Mouse (Mus musculus) heart, adult 2 months (tissue): ENCODE data around the gene Trp53bp2. TPM values are rescaled to one million over a fixed set of nuclear protein-coding genes. Genes with fewer than 3 reads are reported as not detected.

Experiments
- DNase-seq, 2 experiments: peaks; one replicate each; pipeline ENCODE4 v3.0.0; 2021
- H3K27ac ChIP-seq: fragments of 200-600 bp; 2 replicates; pipeline ENCODE4 v1.8.1; 2022
- H3K27me3 ChIP-seq: fragments of 200-500 bp; 2 replicates; pipeline ENCODE4 v1.6.1; 2012; ENCODE audit warnings: mild to moderate bottlenecking, low read length, inconsistent platforms, mixed read lengths; ENCODE audit not compliant: control insufficient read depth, insufficient read depth
- H3K36me3 ChIP-seq: fragments of 200-500 bp; 2 replicates; pipeline ENCODE4 v1.6.1; 2012; ENCODE audit warnings: low read length, inconsistent platforms; ENCODE audit not compliant: control insufficient read depth, insufficient read depth
- H3K4me1 ChIP-seq: fragments of 200-500 bp; 2 replicates; pipeline ENCODE4 v1.6.1; 2011; ENCODE audit warnings: low read length; ENCODE audit not compliant: control insufficient read depth, insufficient read depth
- H3K4me3 ChIP-seq: fragments of 200-600 bp; 2 replicates; pipeline ENCODE4 v1.8.1; 2022
- H3K79me2 ChIP-seq: fragments of 200-500 bp; replicated peaks from 2 replicates; pipeline ENCODE4 v1.6.1; 2012; ENCODE audit warnings: mild to moderate bottlenecking, inconsistent platforms, low read length, moderate library complexity, mixed read lengths; ENCODE audit not compliant: control insufficient read depth, insufficient read depth
- H3K9ac ChIP-seq: fragments of 200-500 bp; 2 replicates; pipeline ENCODE4 v1.6.1; 2012; ENCODE audit warnings: low read depth, mild to moderate bottlenecking, control low read depth, inconsistent platforms, low read length, mixed read lengths
- CTCF ChIP-seq: fragments of 200-600 bp; IDR thresholded peaks from 2 replicates; pipeline ENCODE4 v1.8.1; 2022; ENCODE audit warnings: antibody characterized with exemption, mild to moderate bottlenecking, moderate library complexity
- EP300 ChIP-seq: fragments of 200-500 bp; IDR thresholded peaks from 2 replicates; pipeline ENCODE4 v1.6.1; 2011; ENCODE audit warnings: low read depth, low read length, control low read depth; ENCODE audit not compliant: insufficient read depth
- POLR2A ChIP-seq: fragments of 200-500 bp; IDR thresholded peaks from 2 replicates; pipeline ENCODE4 v1.6.1; 2011; ENCODE audit warnings: mild to moderate bottlenecking, low read depth, low read length, control low read depth; ENCODE audit not compliant: insufficient read depth
- WGBS: fragments of 180-500 bp; shearing (Covaris S2); methylation state at CpG from one replicate; pipeline ENCODE4 v1.1.7; 2018; 5-methylcytosine and 5-hydroxymethylcytosine counted together
- intact Hi-C: fragments of 180-260 bp; cut with DNase I; formaldehyde crosslinking; loops from one replicate; pipeline ENCODE4 v1.15.1; 2025
- polyA plus RNA-seq: library from polyadenylated mRNA; depleted of rRNA; stranded (reverse); fragments of >200 nt; gene quantifications from 2 replicates; pipeline ENCODE4 v1.2.3, GENCODE M21; 2012
- total RNA-seq, 2 experiments: library from RNA; stranded (reverse); gene quantifications; 2 replicates each; pipeline ENCODE4 v1.2.3; 2021

Gene Trp53bp2
- total and polyA plus RNA-seq, 3 experiments, result 8.4 to 11.4 (median 9.3) TPM

- DNase-seq, result no peak
- peaks cover 3% of the 10 kb centered on the region for H3K4me1 ChIP-seq
- H3K36me3 ChIP-seq, result peaks cover 5% of the 10 kb centered on the region; the same call in 1 of the 2 replicates
- H3K4me3 ChIP-seq, result no peak overlapping the region
- H3K27ac ChIP-seq, result no peak overlapping the region
- no peak overlapping the region for H3K9ac ChIP-seq
- 93% methylated on average over 8 of the region's 8 CpGs for WGBS
- no peaks in the 10 kb centered on the region for H3K27me3 ChIP-seq
- no peaks in the 10 kb centered on the region for H3K79me2 ChIP-seq
- intact Hi-C loops, result no loop called here
- TF ChIP-seq POLR2A (no peak), EP300 (no peak), CTCF (no peak)
Observed at GRCm38 (mm10) chr1:182459436-182459835, 50.5 kb downstream of the Trp53bp2 start.

- no peak for TF ChIP-seq CTCF
- TF ChIP-seq EP300, result no peak
- TF ChIP-seq POLR2A, result no peak
- H3K9ac ChIP-seq, result no peak overlapping the region
- H3K4me3 ChIP-seq, result no peak overlapping the region
- intact Hi-C loops, result no loop called here
- peak overlapping the region; percentile 15 for H3K27ac ChIP-seq
- H3K79me2 ChIP-seq, result no peaks in the 10 kb centered on the region
- 82% methylated on average over 13 of the region's 13 CpGs for WGBS
- DNase-seq, result no peak
- H3K36me3 ChIP-seq, result peaks cover 3% of the 10 kb centered on the region; the same call in 1 of the 2 replicates
- H3K4me1 ChIP-seq, result peaks cover 2% of the 10 kb centered on the region
- no peaks in the 10 kb centered on the region for H3K27me3 ChIP-seq
Observed at GRCm38 (mm10) chr1:182460291-182461244, 51.6 kb downstream of the Trp53bp2 start.

GRCm38 (mm10) chr1:182461261-182461660, 52.3 kb downstream of the Trp53bp2 start:
- intact Hi-C loops, result no loop called here
- Histone ChIP-seq H3K4me1 (peaks cover 2% of the 10 kb centered on the region), H3K27ac (peak overlapping the region; percentile 15), H3K79me2 (no peaks in the 10 kb centered on the region), H3K9ac (no peak overlapping the region), H3K4me3 (no peak overlapping the region), H3K27me3 (no peaks in the 10 kb centered on the region), H3K36me3 (peaks cover 3% of the 10 kb centered on the region; the same call in 1 of the 2 replicates)
- 33% methylated on average over 7 of the region's 7 CpGs for WGBS
- DNase-seq, result peak in 1 of 2 experiments; percentile 56
- TF ChIP-seq POLR2A (no peak), EP300 (no peak), CTCF (no peak)

- peak in 1 of 2 experiments; percentile 48 for DNase-seq
- WGBS, result 70% methylated on average over 10 of the region's 10 CpGs
Observed at GRCm38 (mm10) chr1:182461813-182462212, 52.8 kb downstream of the Trp53bp2 start.

GRCm38 (mm10) chr1:182465309-182465708, 56.3 kb downstream of the Trp53bp2 start:
- intact Hi-C loops, result no loop called here
- Histone ChIP-seq H3K79me2 (no peaks in the 10 kb centered on the region), H3K9ac (no peak overlapping the region), H3K27me3 (no peaks in the 10 kb centered on the region), H3K4me3 (no peak overlapping the region), H3K27ac (no peak overlapping the region), H3K4me1 (peaks cover 2% of the 10 kb centered on the region), H3K36me3 (no peaks in the 10 kb centered on the region)
- no peak for DNase-seq
- no peak for TF ChIP-seq EP300
- no peak for TF ChIP-seq POLR2A
- no peak for TF ChIP-seq CTCF
- WGBS, result 54% methylated on average over 4 of the region's 4 CpGs

More at GRCm38 (mm10) chr1:182461813-182462212, 52.8 kb downstream of the Trp53bp2 start:
- H3K79me2 ChIP-seq, result no peaks in the 10 kb centered on the region
- no peak overlapping the region for H3K9ac ChIP-seq
- intact Hi-C loops, result no loop called here
- peaks cover 2% of the 10 kb centered on the region for H3K4me1 ChIP-seq
- H3K27me3 ChIP-seq, result no peaks in the 10 kb centered on the region
- H3K4me3 ChIP-seq, result no peak overlapping the region
- TF ChIP-seq EP300 (no peak), CTCF (no peak), POLR2A (no peak)
- H3K36me3 ChIP-seq, result no peaks in the 10 kb centered on the region
- peak overlapping the region; percentile 15 for H3K27ac ChIP-seq

GRCm38 (mm10) chr1:182465978-182466377, 57.0 kb downstream of the Trp53bp2 start:
- Histone ChIP-seq H3K4me1 (peaks cover 2% of the 10 kb centered on the region), H3K36me3 (no peaks in the 10 kb centered on the region), H3K27ac (no peak overlapping the region), H3K79me2 (no peaks in the 10 kb centered on the region), H3K4me3 (no peak overlapping the region), H3K9ac (no peak overlapping the region), H3K27me3 (no peaks in the 10 kb centered on the region)
- intact Hi-C loops, result no loop called here
- TF ChIP-seq CTCF (peak; percentile 43), POLR2A (no peak)
- no peak for DNase-seq
- 80% methylated on average over 4 of the region's 4 CpGs for WGBS
